In genomic region chr6:83350172-83350571, GRCm38 (mm10) we compare ENCODE assay signal across 8 mouse cellular contexts. TPM values are rescaled to one million over a fixed set of nuclear protein-coding genes. Genes with fewer than 3 reads are reported as not detected.
A peak's percentile ranks its signal among the peaks of the same experiment; 100 is the strongest.
DNase-seq lines count a peak whose midpoint lies in the region; ATAC-seq and TF ChIP-seq lines count a peak whose summit lies in the region.

No protein-coding gene starts in this region.

- no peaks in the 10 kb centered on the region for H3K27me3 ChIP-seq in heart, embryonic 11.5 days (ENCODE audit: control insufficient read depth, insufficient read depth, low read length)
- H3K27me3 ChIP-seq in E14TG2a.4 (ENCODE audit: insufficient read depth, low read length) = no peaks in the 10 kb centered on the region
- H3K27me3 ChIP-seq in forebrain, embryonic 11.5 days (ENCODE audit: control insufficient read depth, insufficient read depth, low read length) = no peaks in the 10 kb centered on the region
- no peaks in the 10 kb centered on the region for H3K27me3 ChIP-seq in liver, embryonic 13.5 days

- peak overlapping the region; percentile 94 for H3K4me3 ChIP-seq in heart, embryonic 11.5 days (ENCODE audit: low read depth, low read length)
- H3K4me3 ChIP-seq in E14TG2a.4 (replicated peaks; ENCODE audit: low read length) = peak overlapping the region; percentile 89
- peak overlapping the region; percentile 82 for H3K4me3 ChIP-seq in forebrain, embryonic 11.5 days (ENCODE audit: low read depth, low read length)
- H3K4me3 ChIP-seq in liver, embryonic 13.5 days (replicated peaks) = peak overlapping the region; percentile 83

- H3K9ac ChIP-seq in heart, embryonic 11.5 days (ENCODE audit: low read depth, low read length) = peak overlapping the region; percentile 98
- H3K9ac ChIP-seq in forebrain, embryonic 11.5 days (ENCODE audit: low read length) = peak overlapping the region; percentile 95
- peak overlapping the region; percentile 96 for H3K9ac ChIP-seq in liver, embryonic 13.5 days

- intact Hi-C loops in heart, postnatal 14 days (cut with DNase I) = loop anchor here (10.0 kb wide), 1 partner anchor 135 kb away; the partner anchor contains the start of gene Slc4a5
- intact Hi-C loops in left cerebral cortex, postnatal 25 days (cut with DNase I) = loop anchor here (5.0 to 10.0 kb wide), 2 partner anchors 135 to 322 kb away; partner anchors contain the start of gene Slc4a5

- H3K27ac ChIP-seq in heart, embryonic 11.5 days (ENCODE audit: low read depth, low read length) = peak overlapping the region; percentile 73; the same call in 1 of the 2 replicates
- no peak overlapping the region for H3K27ac ChIP-seq in forebrain, embryonic 11.5 days (ENCODE audit: low read depth, low read length)
- peak overlapping the region; percentile 99 for H3K27ac ChIP-seq in liver, embryonic 13.5 days

- no peak for DNase-seq in heart, postnatal 14 days
- no peak for DNase-seq in forebrain, embryonic 11.5 days (ENCODE audit: low spot score)
- no peak for DNase-seq in liver, embryonic 13.5 days
- DNase-seq in left cerebral cortex, postnatal 25 days (ENCODE audit: low spot score in 2 of 2) = no peak
- no peak for DNase-seq in thymus, postnatal 0 days (ENCODE audit: low spot score)

- no peaks in the 10 kb centered on the region for H3K9me3 ChIP-seq in heart, embryonic 11.5 days (replicated peaks; ENCODE audit: control insufficient read depth, low read length)
- no peaks in the 10 kb centered on the region for H3K9me3 ChIP-seq in E14TG2a.4 (ENCODE audit: low read length)
- H3K9me3 ChIP-seq in forebrain, embryonic 11.5 days (ENCODE audit: control insufficient read depth, low read length) = no peaks in the 10 kb centered on the region
- no peaks in the 10 kb centered on the region for H3K9me3 ChIP-seq in liver, embryonic 13.5 days (replicated peaks)

- no peak for ATAC-seq in heart, embryonic 11.5 days (replicated peaks; ENCODE audit: insufficient number of reproducible peaks, low FRiP score, low TSS enrichment)
- ATAC-seq in forebrain, embryonic 11.5 days (replicated peaks; ENCODE audit: low FRiP score) = no peak
- ATAC-seq in liver, embryonic 13.5 days (ENCODE audit: low read depth) = no peak
- no peak for ATAC-seq in CD4-positive, CD25-positive, alpha-beta regulatory T cell, adult 4 months

- H3K36me3 ChIP-seq in heart, embryonic 11.5 days (ENCODE audit: control insufficient read depth, insufficient read depth, low read length) = peaks cover 11% of the 10 kb centered on the region
- peaks cover 50% of the 10 kb centered on the region for H3K36me3 ChIP-seq in E14TG2a.4 (ENCODE audit: insufficient read depth, low read length)
- no peaks in the 10 kb centered on the region for H3K36me3 ChIP-seq in forebrain, embryonic 11.5 days (ENCODE audit: control insufficient read depth, insufficient read depth, low read length)
- peaks cover 44% of the 10 kb centered on the region for H3K36me3 ChIP-seq in liver, embryonic 13.5 days

- H3K4me2 ChIP-seq in heart, embryonic 11.5 days = peak overlapping the region; percentile 88
- peak overlapping the region; percentile 88 for H3K4me2 ChIP-seq in forebrain, embryonic 11.5 days (ENCODE audit: low read depth, low read length, severe bottlenecking)
- peak overlapping the region; percentile 80 for H3K4me2 ChIP-seq in liver, embryonic 13.5 days

- TF ChIP-seq CTCF in E14TG2a.4 (conservative IDR thresholded peaks at IDR 0.05; ENCODE audit: low read length) = no peak

- H3K4me1 ChIP-seq in heart, embryonic 11.5 days (ENCODE audit: control insufficient read depth, insufficient read depth, low read length) = peaks cover 7% of the 10 kb centered on the region
- H3K4me1 ChIP-seq in E14TG2a.4 (replicated peaks; ENCODE audit: low read depth, low read length) = peaks cover 31% of the 10 kb centered on the region
- H3K4me1 ChIP-seq in forebrain, embryonic 11.5 days (replicated peaks; ENCODE audit: control insufficient read depth, insufficient read depth, low read length) = peaks cover 8% of the 10 kb centered on the region
- H3K4me1 ChIP-seq in liver, embryonic 13.5 days (replicated peaks) = peaks cover 68% of the 10 kb centered on the region

- 79% methylated on average over 7 of the region's 7 CpGs for WGBS in heart, embryonic 11.5 days (ENCODE audit: insufficient replicate concordance)
- 88% methylated on average over 7 of the region's 7 CpGs for WGBS in forebrain, embryonic 11.5 days
- 69% methylated on average over 7 of the region's 7 CpGs for WGBS in liver, embryonic 13.5 days (ENCODE audit: insufficient replicate concordance)

RNA-seq across cellular contexts. Expression of gene Bola3, which starts 1.2 kb away (rescaled TPM):
- polyA plus RNA-seq in heart, embryonic 11.5 days (2014; fragmentation: Nextera tagmentation; extraction: Ambion mirVana) = 279 and 280 TPM in 2 replicates
- total RNA-seq in heart, postnatal 14 days (2021) = 100 to 1,000 TPM; 297 to 299 TPM
- 128 and 140 TPM in 2 replicates for polyA plus RNA-seq in forebrain, embryonic 11.5 days (2014; fragmentation: Nextera tagmentation; extraction: Ambion mirVana)
- polyA plus RNA-seq in liver, embryonic 13.5 days (2015; fragmentation: Nextera tagmentation; extraction: Ambion mirVana) = 329 and 343 TPM in 2 replicates
- total RNA-seq in left cerebral cortex, postnatal 25 days (2021) = 10 to 100 TPM; 52.3 to 56.5 TPM
- 216 and 226 TPM in 2 replicates for polyA plus RNA-seq in thymus, postnatal 0 days (2015; fragmentation: Nextera tagmentation; extraction: Ambion mirVana)
- 10 to 100 TPM; 57.5 to 66.1 TPM for polyA plus RNA-seq in CD4-positive, CD25-positive, alpha-beta regulatory T cell, adult 4 months (2017; shearing (Covaris generic))

RNA-seq across cellular contexts. Expression of gene Mob1a, which starts 24.4 kb away (rescaled TPM):
- 42.2 and 49.5 TPM in 2 replicates for polyA plus RNA-seq in heart, embryonic 11.5 days (2014; fragmentation: Nextera tagmentation; extraction: Ambion mirVana)
- 10 to 100 TPM; 29.3 to 30.0 TPM for total RNA-seq in heart, postnatal 14 days (2021)
- polyA plus RNA-seq in forebrain, embryonic 11.5 days (2014; fragmentation: Nextera tagmentation; extraction: Ambion mirVana) = 69.7 TPM in 2 replicates
- polyA plus RNA-seq in liver, embryonic 13.5 days (2015; fragmentation: Nextera tagmentation; extraction: Ambion mirVana) = 36.9 and 46.5 TPM in 2 replicates
- total RNA-seq in left cerebral cortex, postnatal 25 days (2021) = 10 to 100 TPM; 20.0 to 20.2 TPM
- polyA plus RNA-seq in thymus, postnatal 0 days (2015; fragmentation: Nextera tagmentation; extraction: Ambion mirVana) = 71.5 and 73.4 TPM in 2 replicates
- polyA plus RNA-seq in CD4-positive, CD25-positive, alpha-beta regulatory T cell, adult 4 months (2017; shearing (Covaris generic)) = 10 to 100 TPM; 48.6 to 70.3 TPM

RNA-seq across cellular contexts. Expression of gene Mthfd2, which starts 24.5 kb away (rescaled TPM):
- 44.5 and 45.4 TPM in 2 replicates for polyA plus RNA-seq in heart, embryonic 11.5 days (2014; fragmentation: Nextera tagmentation; extraction: Ambion mirVana)
- 1 to 10 TPM; 4.4 to 5.9 TPM for total RNA-seq in heart, postnatal 14 days (2021)
- 48.0 and 48.1 TPM in 2 replicates for polyA plus RNA-seq in forebrain, embryonic 11.5 days (2014; fragmentation: Nextera tagmentation; extraction: Ambion mirVana)
- polyA plus RNA-seq in liver, embryonic 13.5 days (2015; fragmentation: Nextera tagmentation; extraction: Ambion mirVana) = 90.3 and 106 TPM in 2 replicates
- total RNA-seq in left cerebral cortex, postnatal 25 days (2021) = 1 to 10 TPM; 5.0 to 6.3 TPM
- polyA plus RNA-seq in thymus, postnatal 0 days (2015; fragmentation: Nextera tagmentation; extraction: Ambion mirVana) = 40.7 and 48.6 TPM in 2 replicates
- 100 to 1,000 TPM; 128 TPM for polyA plus RNA-seq in CD4-positive, CD25-positive, alpha-beta regulatory T cell, adult 4 months (2017; shearing (Covaris generic))
